Mouse (Mus musculus): ENCODE data around the gene Atp6v0a2. TPM values are rescaled to one million over a fixed set of nuclear protein-coding genes. Genes with fewer than 3 reads are reported as not detected.

The Atp6v0a2 gene
- polyA plus RNA-seq, 1 experiment from 2014 or later, result 50.4 TPM

DNA sequence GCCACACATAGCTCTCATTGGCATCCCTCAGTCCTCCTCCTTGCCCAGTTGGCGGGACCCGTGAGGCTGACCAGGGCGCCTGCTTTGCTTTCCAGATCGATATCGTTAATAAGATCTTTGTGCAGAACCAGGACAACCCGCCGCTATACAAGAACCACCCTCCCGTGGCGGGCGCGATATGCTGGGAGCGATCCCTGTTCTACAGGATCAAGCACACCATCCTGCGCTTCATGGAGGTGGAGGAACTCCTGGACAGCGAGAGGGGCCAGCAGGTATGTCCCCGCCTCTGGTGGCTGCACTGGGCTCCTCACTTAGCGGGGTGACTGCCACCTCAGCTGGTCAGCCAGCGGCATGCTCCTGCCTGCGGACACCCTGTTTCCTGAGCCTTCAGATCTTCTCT, 119.9 kb downstream of the Atp6v0a2 start:
- WGBS, result 84% methylated on average over 18 of the region's 18 CpGs
- H3K36me3 ChIP-seq (ENCODE audit: control insufficient read depth, insufficient read depth, low read length), result no peaks in the 10 kb centered on the region
- no peaks in the 10 kb centered on the region for H3K27me3 ChIP-seq (ENCODE audit: control insufficient read depth, insufficient read depth, low read length)
- DNase-seq (ENCODE audit: low spot score) (no peak), ATAC-seq (ENCODE audit: insufficient read depth, low FRiP score, low TSS enrichment) (no peak)
- H3K9me3 ChIP-seq (ENCODE audit: control insufficient read depth, low read length), result no peaks in the 10 kb centered on the region
- H3K4me3 ChIP-seq (ENCODE audit: low read depth, low read length), result no peak overlapping the region
- no peak overlapping the region for H3K9ac ChIP-seq (ENCODE audit: low read length)
- H3K27ac ChIP-seq (ENCODE audit: low read depth, low read length), result no peak overlapping the region
- no peaks in the 10 kb centered on the region for H3K4me1 ChIP-seq (ENCODE audit: control insufficient read depth, insufficient read depth, low read length)
- no peak overlapping the region for H3K4me2 ChIP-seq (ENCODE audit: low read depth)

DNA sequence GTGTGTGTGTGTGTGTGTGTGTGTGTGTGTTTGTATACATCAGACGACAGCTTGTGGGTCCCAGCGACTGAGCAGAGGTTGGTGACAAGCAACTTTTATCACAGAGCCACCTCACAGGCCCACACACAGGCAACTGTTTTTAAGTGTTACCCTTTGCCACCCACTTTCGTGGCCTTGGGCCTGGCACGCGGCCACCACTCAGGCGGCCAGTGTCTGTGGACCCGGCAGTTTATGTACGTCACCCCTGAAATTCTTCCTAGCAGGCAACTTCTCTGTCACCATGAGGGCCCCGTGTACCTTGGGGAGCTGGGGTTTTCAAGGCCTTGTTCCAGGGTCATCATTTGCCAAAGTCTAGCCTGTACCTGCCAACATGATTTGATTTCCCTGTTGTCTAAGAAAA, 123.3 kb downstream of the Atp6v0a2 start:
- no peak for DNase-seq (ENCODE audit: low spot score)
- H3K4me3 ChIP-seq (ENCODE audit: low read depth, low read length), result no peak overlapping the region
- no peaks in the 10 kb centered on the region for H3K36me3 ChIP-seq (ENCODE audit: control insufficient read depth, insufficient read depth, low read length)
- 86% methylated on average over 9 of the region's 9 CpGs for WGBS
- no peak overlapping the region for H3K27ac ChIP-seq (ENCODE audit: low read depth, low read length)
- no peaks in the 10 kb centered on the region for H3K27me3 ChIP-seq (ENCODE audit: control insufficient read depth, insufficient read depth, low read length)
- H3K4me2 ChIP-seq (ENCODE audit: low read depth), result no peak overlapping the region
- no peaks in the 10 kb centered on the region for H3K4me1 ChIP-seq (ENCODE audit: control insufficient read depth, insufficient read depth, low read length)
- peaks cover 3% of the 10 kb centered on the region; the same call in 1 of the 2 replicates for H3K9me3 ChIP-seq (ENCODE audit: control insufficient read depth, low read length)
- ATAC-seq (ENCODE audit: insufficient read depth, low FRiP score, low TSS enrichment), result no peak
- no peak overlapping the region for H3K9ac ChIP-seq (ENCODE audit: low read length)

DNA sequence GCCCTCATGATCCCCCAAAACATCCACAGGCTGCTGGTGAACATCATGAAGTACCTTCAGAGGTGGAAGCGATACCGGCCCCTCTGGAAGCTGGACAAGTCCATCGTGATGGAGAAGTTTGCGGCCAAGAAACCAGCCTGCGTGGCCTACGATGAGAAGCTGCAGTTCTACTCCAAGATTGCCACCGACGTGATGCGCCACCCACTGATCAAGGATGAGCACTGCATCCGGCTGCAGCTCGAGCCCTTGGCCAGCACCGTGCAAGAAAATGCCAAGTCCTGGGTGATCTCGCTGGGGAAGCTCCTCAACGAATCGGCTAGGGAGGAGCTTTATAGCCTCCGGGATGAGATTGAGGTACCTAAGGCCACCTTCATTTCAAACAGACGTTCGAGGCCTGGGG, 132.6 kb downstream of the Atp6v0a2 start:
- Histone ChIP-seq H3K4me2 (ENCODE audit: low read depth) (no peak overlapping the region), H3K9ac (ENCODE audit: low read length) (no peak overlapping the region), H3K27ac (ENCODE audit: low read depth, low read length) (no peak overlapping the region), H3K4me3 (ENCODE audit: low read depth, low read length) (no peak overlapping the region), H3K4me1 (ENCODE audit: control insufficient read depth, insufficient read depth, low read length) (no peaks in the 10 kb centered on the region), H3K9me3 (ENCODE audit: control insufficient read depth, low read length) (no peaks in the 10 kb centered on the region), H3K27me3 (ENCODE audit: control insufficient read depth, insufficient read depth, low read length) (no peaks in the 10 kb centered on the region), H3K36me3 (ENCODE audit: control insufficient read depth, insufficient read depth, low read length) (no peaks in the 10 kb centered on the region)
- DNase-seq (ENCODE audit: low spot score), result no peak
- no peak for ATAC-seq (ENCODE audit: insufficient read depth, low FRiP score, low TSS enrichment)
- 65% methylated on average over 18 of the region's 18 CpGs for WGBS

DNA sequence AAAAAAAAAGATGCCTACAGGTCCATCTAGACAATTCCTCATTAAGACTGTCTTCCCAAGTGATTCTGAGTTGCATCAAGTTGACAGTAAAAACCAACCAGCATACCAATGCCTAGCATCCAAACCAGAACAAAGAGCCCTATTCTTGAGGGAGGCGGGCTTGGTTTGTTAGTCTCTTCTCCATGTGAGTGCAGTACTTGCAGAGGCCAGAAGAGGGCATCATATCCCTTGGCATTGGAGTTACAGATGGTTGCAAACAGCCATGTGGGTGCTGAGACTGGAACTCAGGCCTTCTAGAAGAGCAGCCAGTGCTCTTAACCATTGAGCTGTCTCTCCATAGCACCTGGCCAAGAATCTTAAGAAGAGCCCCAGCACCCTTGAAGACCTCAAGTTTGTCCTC, 133.4 kb downstream of the Atp6v0a2 start:
- H3K36me3 ChIP-seq (ENCODE audit: control insufficient read depth, insufficient read depth, low read length), result no peaks in the 10 kb centered on the region
- no peaks in the 10 kb centered on the region for H3K4me1 ChIP-seq (ENCODE audit: control insufficient read depth, insufficient read depth, low read length)
- DNase-seq (ENCODE audit: low spot score) (no peak), ATAC-seq (ENCODE audit: insufficient read depth, low FRiP score, low TSS enrichment) (no peak)
- no peaks in the 10 kb centered on the region for H3K27me3 ChIP-seq (ENCODE audit: control insufficient read depth, insufficient read depth, low read length)
- H3K4me2 ChIP-seq (ENCODE audit: low read depth), result no peak overlapping the region
- H3K9me3 ChIP-seq (ENCODE audit: control insufficient read depth, low read length), result no peaks in the 10 kb centered on the region
- no peak overlapping the region for H3K9ac ChIP-seq (ENCODE audit: low read length)
- no peak overlapping the region for H3K4me3 ChIP-seq (ENCODE audit: low read depth, low read length)
- no peak overlapping the region for H3K27ac ChIP-seq (ENCODE audit: low read depth, low read length)
- 87% methylated on average over 1 of the region's 1 CpGs for WGBS

Other genes with a start within 250 kb of the Atp6v0a2 start
- gene Sbno1, start 202.6 kb upstream of the Atp6v0a2 start, polyA plus RNA-seq (2014; fragmentation: Nextera tagmentation; extraction: Ambion mirVana), result 87.0 and 88.2 TPM in 2 replicates
- 115 and 121 TPM in 2 replicates for gene Kmt5a, start 188.6 kb upstream of the Atp6v0a2 start, polyA plus RNA-seq (2014; fragmentation: Nextera tagmentation; extraction: Ambion mirVana)
- gene Rilpl2, start 150.2 kb upstream of the Atp6v0a2 start, polyA plus RNA-seq (2014; fragmentation: Nextera tagmentation; extraction: Ambion mirVana), result 19.0 and 20.9 TPM in 2 replicates
- gene Snrnp35, start 145.4 kb upstream of the Atp6v0a2 start, polyA plus RNA-seq (2014; fragmentation: Nextera tagmentation; extraction: Ambion mirVana), result 14.7 TPM in 2 replicates
- gene Rilpl1, start 97.2 kb upstream of the Atp6v0a2 start, polyA plus RNA-seq (2014; fragmentation: Nextera tagmentation; extraction: Ambion mirVana), result 21.3 and 23.2 TPM in 2 replicates
- gene Tmed2, start 87.9 kb upstream of the Atp6v0a2 start, polyA plus RNA-seq (2014; fragmentation: Nextera tagmentation; extraction: Ambion mirVana), result 480 and 486 TPM in 2 replicates
- 14.6 and 18.4 TPM in 2 replicates for gene Ddx55, start 75.7 kb upstream of the Atp6v0a2 start, polyA plus RNA-seq (2014; fragmentation: Nextera tagmentation; extraction: Ambion mirVana)
- 81.0 and 94.5 TPM in 2 replicates for gene Eif2b1, start 49.4 kb upstream of the Atp6v0a2 start, polyA plus RNA-seq (2014; fragmentation: Nextera tagmentation; extraction: Ambion mirVana)
- 73.3 and 83.0 TPM in 2 replicates for gene Gtf2h3, start 49.4 kb upstream of the Atp6v0a2 start, polyA plus RNA-seq (2014; fragmentation: Nextera tagmentation; extraction: Ambion mirVana)
- 0.03 and 0.05 TPM in 2 replicates for gene Dnah10, start 96.5 kb downstream of the Atp6v0a2 start, polyA plus RNA-seq (2014; fragmentation: Nextera tagmentation; extraction: Ambion mirVana)
- gene Ccdc92, start 233.8 kb downstream of the Atp6v0a2 start, polyA plus RNA-seq (2014; fragmentation: Nextera tagmentation; extraction: Ambion mirVana), result 24.8 and 26.4 TPM in 2 replicates
- 146 and 158 TPM in 2 replicates for gene Zfp664, start 234.1 kb downstream of the Atp6v0a2 start, polyA plus RNA-seq (2014; fragmentation: Nextera tagmentation; extraction: Ambion mirVana)

All from neural tube, embryonic 11.5 days (tissue).